Mouse (Mus musculus) liver, embryonic 14.5 days (tissue): ENCODE measurements around the gene Gm973.

Source experiments
- CTCF ChIP-seq: IDR thresholded peaks from 2 replicates; pipeline ENCODE4 v1.5.1; 2016; ENCODE audit warnings: antibody characterized with exemption, low read depth, control low read depth
- EP300 ChIP-seq: IDR thresholded peaks from 2 replicates; pipeline ENCODE4 v1.6.1; 2016; ENCODE audit warnings: antibody characterized with exemption, low read depth

DNA sequence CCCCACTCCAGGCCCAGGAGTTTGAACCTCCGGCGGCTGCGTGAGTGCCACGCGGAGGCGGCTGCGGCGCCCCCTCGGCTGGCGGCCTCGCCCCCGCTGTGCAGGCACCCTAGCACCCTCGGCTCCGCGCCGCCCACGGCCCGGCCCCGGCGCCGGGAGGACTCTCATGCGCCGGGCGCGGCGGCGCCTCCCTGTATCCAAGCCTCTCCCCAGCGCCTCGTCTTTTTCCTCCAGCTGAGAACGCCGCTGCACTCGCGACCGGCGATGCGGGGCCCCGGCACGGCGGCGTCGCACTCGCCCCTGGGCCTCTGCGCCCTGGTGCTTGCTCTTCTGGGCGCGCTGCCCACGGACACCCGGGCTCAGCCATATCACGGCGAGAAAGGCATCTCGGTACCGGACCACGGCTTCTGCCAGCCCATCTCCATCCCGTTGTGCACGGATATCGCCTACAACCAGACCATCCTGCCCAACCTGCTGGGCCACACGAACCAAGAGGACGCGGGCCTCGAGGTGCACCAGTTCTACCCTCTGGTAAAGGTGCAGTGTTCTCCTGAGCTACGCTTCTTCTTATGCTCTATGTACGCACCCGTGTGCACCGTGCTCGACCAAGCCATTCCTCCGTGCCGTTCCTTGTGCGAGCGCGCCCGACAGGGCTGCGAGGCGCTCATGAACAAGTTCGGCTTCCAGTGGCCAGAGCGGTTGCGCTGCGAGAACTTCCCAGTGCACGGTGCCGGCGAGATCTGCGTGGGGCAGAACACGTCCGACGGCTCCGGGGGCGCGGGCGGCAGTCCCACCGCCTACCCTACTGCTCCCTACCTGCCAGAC lies 33.2 kb upstream of the Gm973 start:
- no peak for TF ChIP-seq EP300
- TF ChIP-seq CTCF, result no peak
